20 mouse cellular contexts compared by ENCODE assay signal in genomic region chr11:101583205-101583604, GRCm38 (mm10). TPM values are rescaled to one million over a fixed set of nuclear protein-coding genes. Genes with fewer than 3 reads are reported as not detected.
"Had no signal": no experiment of that assay in that cellular context is flagged by ENCODE, and none has a peak within 500 bp of the region (broad histone marks: within the 10 kb centered on the region; RNA-seq: fewer than 3 reads in every experiment).

No protein-coding gene starts in this region.

- H3K4me3 ChIP-seq: midbrain, embryonic 15.5 days; neural tube, embryonic 12.5 days had no signal

- ATAC-seq: midbrain, embryonic 15.5 days had no signal

- H3K27ac ChIP-seq: limb, embryonic 13.5 days; midbrain, embryonic 15.5 days; neural tube, embryonic 12.5 days had no signal

- H3K4me1 ChIP-seq: midbrain, embryonic 15.5 days had no signal

- H3K9me3 ChIP-seq: limb, embryonic 13.5 days; liver, embryonic 13.5 days; midbrain, embryonic 15.5 days; neural tube, embryonic 12.5 days; stomach, embryonic 15.5 days had no signal

- H3K4me2 ChIP-seq: midbrain, embryonic 11.5 days had no signal

- H3K27me3 ChIP-seq: limb, embryonic 13.5 days; liver, embryonic 13.5 days; midbrain, embryonic 15.5 days; neural tube, embryonic 12.5 days; stomach, embryonic 15.5 days had no signal

- DNase-seq: liver, embryonic 13.5 days; lung, adult 18-20 months; right cerebral cortex, postnatal 4 days; thymus, adult 2 months; thymus, postnatal 25 days had no signal

- H3K9ac ChIP-seq: limb, embryonic 13.5 days; midbrain, embryonic 15.5 days; neural tube, embryonic 12.5 days; stomach, embryonic 15.5 days had no signal

RNA-seq across cellular contexts. Expression of gene Gm11634, which starts 15.9 kb away (rescaled TPM):
- total RNA-seq: layer of hippocampus, adult 18-20 months; layer of hippocampus, postnatal 10 days; left cerebral cortex, postnatal 36 days; megakaryocyte progenitor cell, adult 5-6 weeks; monocyte, adult 5-6 weeks; neutrophil, adult 5-6 weeks had no signal
- polyA plus RNA-seq: kidney, embryonic 16.5 days; limb, embryonic 13.5 days; liver, embryonic 13.5 days; lung, embryonic 16.5 days; midbrain, embryonic 11.5 days; midbrain, embryonic 15.5 days; neural tube, embryonic 12.5 days; spleen, adult 2 months; stomach, embryonic 15.5 days; thymus, adult 2 months; urinary bladder, adult 2 months had no signal
